Mouse (Mus musculus) ovary, postnatal 36 days (tissue): ENCODE data around the gene Patl2.
"Not testable (repeated sequence)": the region's sequence is repeated elsewhere in the genome, so short reads cannot be mapped to it uniquely, and the experiment has no call there.

Experiments
- DNase-seq: peaks from one replicate; pipeline ENCODE4 v3.0.0; 2022; ENCODE audit warnings: low spot score, mixed read lengths

Gene Patl2

DNA sequence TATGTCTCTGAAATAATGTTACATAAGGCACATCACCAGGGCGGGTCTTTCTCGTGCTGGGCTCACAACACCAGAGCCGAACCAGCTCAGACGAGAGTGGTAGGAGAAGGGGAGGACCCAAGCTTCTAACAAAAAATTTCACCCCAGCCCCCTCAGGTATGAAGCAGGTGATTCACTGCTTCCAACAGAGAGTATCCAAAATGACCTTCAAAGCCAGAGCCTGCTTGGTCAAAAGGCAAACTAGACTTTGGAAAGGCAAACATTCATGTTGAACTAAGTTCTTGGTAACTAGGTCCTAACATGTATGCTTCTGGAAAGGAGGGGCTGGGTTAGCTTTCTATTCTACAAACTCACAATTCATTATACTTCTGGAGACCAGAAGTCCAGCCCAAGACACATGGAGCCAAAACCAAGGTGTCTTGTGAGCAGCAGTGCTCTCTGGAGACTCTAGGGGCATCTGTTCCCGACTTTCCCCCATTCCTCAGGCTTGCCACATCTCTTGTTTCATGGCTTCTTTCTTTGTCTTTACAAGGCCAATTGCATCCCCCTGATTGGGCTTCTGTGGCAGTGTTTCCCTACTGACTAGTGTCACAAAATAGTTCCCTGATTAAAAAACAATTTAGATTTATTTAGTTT, 44.5 kb downstream of the Patl2 start:
- no peak for DNase-seq

DNA sequence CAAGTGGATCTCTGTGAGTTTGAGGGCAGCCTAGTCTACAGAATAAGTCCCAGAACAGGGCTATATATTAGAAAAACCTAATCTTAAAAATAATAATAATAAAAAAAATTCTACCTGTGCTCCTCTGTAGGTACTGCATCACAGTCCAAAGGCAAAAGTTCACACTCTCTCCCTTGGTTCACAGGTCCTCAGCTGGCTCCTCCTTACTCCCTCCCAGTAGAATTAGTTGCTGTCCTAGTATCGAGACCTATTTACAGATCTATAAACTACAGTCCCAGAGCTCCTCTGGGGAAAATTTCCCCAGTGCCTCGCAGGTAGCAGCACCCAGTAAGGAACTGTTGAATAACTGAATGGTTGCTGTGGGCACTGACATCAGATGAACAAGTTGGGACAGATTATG, 45.2 kb downstream of the Patl2 start:
- no peak for DNase-seq

GRCm38 (mm10) chr2:122137839-122138465, 48.0 kb downstream of the Patl2 start:
- no peak for DNase-seq

- no peak for DNase-seq
Measured at GRCm38 (mm10) chr2:122132618-122133017, 53.4 kb downstream of the Patl2 start.

DNA sequence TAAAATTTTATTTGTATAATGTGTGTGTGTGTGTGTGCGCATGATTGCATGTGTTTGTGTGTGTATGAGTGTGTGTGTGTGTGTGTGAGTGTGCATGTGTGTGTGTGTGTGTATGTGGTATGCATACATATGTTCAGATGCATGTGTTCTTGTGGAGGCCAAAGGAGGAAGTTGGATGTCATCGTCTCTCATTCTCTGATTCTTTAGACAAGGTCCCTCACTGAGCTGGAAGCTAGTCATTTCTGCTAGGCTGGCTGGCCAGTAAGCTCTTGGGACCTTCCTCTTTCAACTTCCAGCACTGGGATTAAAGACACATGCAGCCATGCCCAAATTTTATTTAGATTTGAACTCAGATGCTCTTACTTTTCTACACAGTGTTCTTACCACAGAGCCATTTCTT, 53.9 kb downstream of the Patl2 start:
- DNase-seq = no peak

GRCm38 (mm10) chr2:122127635-122128034, 58.4 kb downstream of the Patl2 start:
- no peak for DNase-seq

GRCm38 (mm10) chr2:122126765-122127347, 59.1 kb downstream of the Patl2 start:
- no peak for DNase-seq

- no peak for DNase-seq
Measured at GRCm38 (mm10) chr2:122125680-122126572, 60.1 kb downstream of the Patl2 start.

GRCm38 (mm10) chr2:122117961-122118958, 67.7 kb downstream of the Patl2 start, which contains the start of gene Spg11:
Spg11 (minus strand) TSS chr2:122118386.
- peak; percentile 97 for DNase-seq

DNA sequence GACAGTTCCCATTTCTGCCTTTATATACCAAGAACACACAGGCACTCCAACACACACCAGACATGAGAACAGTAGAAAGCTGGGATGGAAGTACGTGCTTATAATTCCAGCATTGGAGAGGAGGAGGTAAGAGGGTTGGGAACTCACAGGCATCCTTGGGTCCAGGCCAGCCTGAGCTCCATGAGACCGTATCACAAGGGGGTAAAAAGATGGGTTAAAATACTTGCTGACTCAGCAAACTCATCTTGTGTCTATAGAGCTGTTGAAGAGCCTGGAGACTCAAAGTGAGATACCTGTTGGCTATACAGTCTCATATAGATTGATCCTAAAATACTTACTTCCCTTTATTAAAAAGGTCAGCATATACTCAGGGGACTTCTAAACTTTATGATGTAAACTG, 69.1 kb downstream of the Patl2 start:
- DNase-seq = no peak

GRCm38 (mm10) chr2:122109714-122110113, 76.3 kb downstream of the Patl2 start:
- DNase-seq = no peak

- no peak for DNase-seq
Measured at GRCm38 (mm10) chr2:122108101-122108500, 77.9 kb downstream of the Patl2 start.

GRCm38 (mm10) chr2:122102070-122102469, 83.9 kb downstream of the Patl2 start:
- no peak for DNase-seq

DNA sequence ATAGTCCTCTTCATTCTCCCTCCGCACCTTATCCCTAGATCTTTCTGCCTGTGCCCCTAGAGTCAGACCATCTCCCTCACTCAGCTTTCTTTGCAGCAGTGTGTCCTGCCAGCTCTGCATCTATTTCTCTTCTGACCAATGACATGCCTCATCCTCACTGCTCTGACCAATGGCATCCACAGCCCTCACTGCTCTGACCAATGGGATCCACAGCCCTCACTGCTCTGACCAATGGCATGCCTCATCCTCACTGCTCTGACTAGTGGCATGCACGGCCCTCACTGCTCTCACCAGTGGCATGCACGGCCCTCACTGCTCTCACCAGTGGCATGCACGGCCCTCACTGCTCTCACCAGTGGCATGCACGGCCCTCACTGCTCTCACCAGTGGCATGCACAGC, 88.3 kb downstream of the Patl2 start:
- not testable (repeated sequence) for DNase-seq

- DNase-seq = no peak
Measured at GRCm38 (mm10) chr2:122093844-122094243, 92.1 kb downstream of the Patl2 start.

DNA sequence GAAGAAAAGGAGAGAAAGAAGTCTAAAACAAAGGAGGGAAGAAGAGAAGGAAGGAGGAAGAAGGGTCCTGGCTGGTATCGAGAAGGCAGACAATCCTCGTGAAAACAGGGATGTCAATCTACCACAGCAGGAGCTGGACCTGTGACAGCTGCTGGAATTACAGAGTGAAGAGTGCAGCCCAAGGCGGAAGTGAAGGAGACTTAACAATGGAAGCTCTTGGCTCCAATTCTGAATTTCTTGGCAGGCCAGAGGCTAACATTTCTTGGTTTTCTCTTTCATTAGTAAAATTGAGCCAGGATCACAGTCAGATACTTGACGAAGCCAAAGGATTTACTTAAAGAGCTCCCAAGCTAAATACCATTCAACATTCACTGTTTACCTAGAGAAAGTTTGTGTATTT, 99.5 kb downstream of the Patl2 start:
- DNase-seq = no peak

DNA sequence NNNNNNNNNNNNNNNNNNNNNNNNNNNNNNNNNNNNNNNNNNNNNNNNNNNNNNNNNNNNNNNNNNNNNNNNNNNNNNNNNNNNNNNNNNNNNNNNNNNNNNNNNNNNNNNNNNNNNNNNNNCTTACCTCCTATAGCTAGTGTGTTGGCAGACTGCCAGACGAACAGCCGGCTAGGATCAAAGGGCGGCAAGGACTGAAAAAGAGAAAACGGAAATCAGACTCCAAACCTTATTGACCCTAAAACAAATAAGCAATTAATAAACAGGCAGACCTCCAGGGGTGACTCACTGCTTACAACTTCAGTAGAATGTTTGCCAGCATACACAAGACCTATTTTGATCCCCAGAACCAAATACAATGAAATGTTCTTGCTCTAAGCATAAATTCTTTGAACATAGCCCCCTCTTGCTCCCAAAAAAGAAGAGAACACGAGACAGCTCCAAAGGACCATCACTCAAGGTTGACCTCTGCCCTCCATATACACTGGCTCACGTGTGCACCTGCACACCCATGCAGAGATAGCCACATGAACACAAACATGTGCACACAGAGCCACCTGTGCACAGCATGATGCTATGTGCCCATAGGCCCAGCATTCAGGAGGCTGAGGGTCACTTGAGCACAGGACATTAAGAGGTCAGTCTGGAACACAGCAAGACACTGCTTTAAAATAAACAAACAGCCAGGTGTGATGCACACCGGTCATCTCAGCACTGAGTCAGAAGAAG, 104.1 kb downstream of the Patl2 start:
- DNase-seq = no peak
